Mouse (Mus musculus) cerebellum, adult 8-10 months (tissue): ENCODE measurements around the gene Gm10840.

ENCODE experiments used
- DNase-seq: peaks from one replicate; pipeline ENCODE4 v3.0.0; 2022

Gene Gm10840

GRCm38 (mm10) chr11:106201337-106202122, 40.9 kb downstream of the Gm10840 start:
- DNase-seq, result no peak

- no peak for DNase-seq
Observed at GRCm38 (mm10) chr11:106202123-106202465, 41.4 kb downstream of the Gm10840 start, which contains the start of gene Strada. Gene Strada (minus strand): TSS chr11:106202168.
